Mouse (Mus musculus) mammary gland, adult 2 months (tissue): ENCODE data around the gene Bmp2k. TPM values are rescaled to one million over a fixed set of nuclear protein-coding genes. Genes with fewer than 3 reads are reported as not detected.

Experiments used
- polyA plus RNA-seq: library from polyadenylated mRNA; depleted of rRNA; stranded (reverse); fragments of >200 nt; gene quantifications from 2 replicates; pipeline ENCODE4 v1.2.3, GENCODE M21; 2012; ENCODE audit warnings: low replicate concordance; rRNA removed

The Bmp2k gene
- 15.9 and 20.1 TPM in 2 replicates for polyA plus RNA-seq

GRCm38 (mm10) chr5:96997310-96997801, at the start of gene Bmp2k:
Gene Bmp2k (plus strand): TSS chr5:96997689.

GRCm38 (mm10) chr5:97111207-97111910, 113.9 kb downstream of the Bmp2k start, which contains the start of gene Paqr3:
Gene Paqr3 (minus strand): TSS chr5:97111596.

Other genes starting within 250 kb of the Bmp2k start
- gene Anxa3, start 204.3 kb upstream of the Bmp2k start, polyA plus RNA-seq = 21.7 and 47.3 TPM in 2 replicates
- gene Paqr3, start 113.9 kb downstream of the Bmp2k start, polyA plus RNA-seq = 4.1 and 7.9 TPM in 2 replicates